Comparison of ENCODE assay signal across 18 mouse cellular contexts in the genomic region with DNA sequence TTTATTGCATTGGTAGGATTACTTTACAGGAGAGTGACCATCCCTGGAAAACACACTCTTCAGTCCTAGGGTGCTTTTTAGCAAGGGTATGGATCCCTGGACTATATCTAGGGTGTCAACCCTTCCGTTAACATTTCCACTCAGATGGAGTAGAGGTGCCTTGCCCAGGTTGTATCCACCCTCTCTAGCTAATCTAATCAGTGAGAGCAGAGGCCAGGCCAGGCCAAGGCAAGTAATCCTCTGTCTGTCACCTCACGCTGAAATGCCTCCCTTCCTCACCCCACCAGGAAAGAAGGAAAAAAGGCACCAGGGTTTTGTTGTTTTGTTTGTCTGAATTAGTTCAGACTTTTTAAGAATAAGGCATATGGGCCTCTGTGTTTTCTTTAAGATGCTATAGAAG. TPM values are rescaled to one million over a fixed set of nuclear protein-coding genes. Genes with fewer than 3 reads are reported as not detected.
DNase-seq lines count a peak whose midpoint lies in the region; ATAC-seq and TF ChIP-seq lines count a peak whose summit lies in the region.
"Had no signal": no experiment of that assay in that cellular context is flagged by ENCODE, and none has a peak within 500 bp of the region (broad histone marks: within the 10 kb centered on the region; RNA-seq: fewer than 3 reads in every experiment).

No protein-coding gene starts in this region.

- peaks cover 15% of the 10 kb centered on the region; the same call in 1 of the 2 replicates for H3K4me1 ChIP-seq in heart, embryonic 10.5 days
- peaks cover 55% of the 10 kb centered on the region for H3K4me1 ChIP-seq in G1E (ENCODE audit: insufficient read depth, low read depth, low read length)
- H3K4me1 ChIP-seq in intestine, postnatal 0 days (replicated peaks; ENCODE audit: control insufficient read depth, insufficient read depth, low read length), result peaks cover 4% of the 10 kb centered on the region; the same call in 1 of the 2 replicates
- peaks cover 41% of the 10 kb centered on the region for H3K4me1 ChIP-seq in liver, postnatal 0 days (ENCODE audit: insufficient read depth)
- H3K4me1 ChIP-seq: embryonic facial prominence, embryonic 12.5 days; forebrain, embryonic 10.5 days; neural tube, embryonic 15.5 days had no signal

- no peak overlapping the region for H3K4me2 ChIP-seq in intestine, postnatal 0 days (replicated peaks; ENCODE audit: low read depth)
- peak overlapping the region; percentile 38 for H3K4me2 ChIP-seq in liver, postnatal 0 days (ENCODE audit: low read depth, low read length)
- H3K4me2 ChIP-seq: embryonic facial prominence, embryonic 12.5 days; lung, embryonic 14.5 days; neural tube, embryonic 15.5 days had no signal

- 0 out of 2 replicates have a peak, but pooled peaks have one; percentile 16 for ATAC-seq in G1E (ENCODE audit: extremely low read depth, insufficient number of reproducible peaks, low FRiP score, poor library complexity, severe bottlenecking)
- no peak for ATAC-seq in intestine, postnatal 0 days
- peak; percentile 89 for ATAC-seq in liver, postnatal 0 days

- peak; percentile 87 for TF ChIP-seq EP300 in liver, postnatal 0 days (IDR thresholded peaks at IDR 0.05; ENCODE audit: low read depth)

- peaks cover 23% of the 10 kb centered on the region for H3K36me3 ChIP-seq in heart, embryonic 10.5 days
- peaks cover 41% of the 10 kb centered on the region for H3K36me3 ChIP-seq in G1E (replicated peaks)
- peaks cover 8% of the 10 kb centered on the region; the same call in 1 of the 2 replicates for H3K36me3 ChIP-seq in intestine, postnatal 0 days (ENCODE audit: control insufficient read depth, insufficient read depth)
- H3K36me3 ChIP-seq in liver, postnatal 0 days (replicated peaks; ENCODE audit: insufficient read depth, low read length), result peaks cover 31% of the 10 kb centered on the region

- intact Hi-C loops in heart, postnatal 10 days (cut with DNase I), result loop anchor here (10.0 kb wide), 1 partner anchor 193 kb away; no protein-coding TSS in a partner anchor
- intact Hi-C loops in left cerebral cortex, postnatal 25 days (cut with DNase I), result no loop called here

- no peak overlapping the region for H3K9ac ChIP-seq in intestine, postnatal 0 days (ENCODE audit: low read depth, low read length)
- peak overlapping the region; percentile 21; the same call in 1 of the 2 replicates for H3K9ac ChIP-seq in liver, postnatal 0 days (replicated peaks)
- H3K9ac ChIP-seq: embryonic facial prominence, embryonic 12.5 days; lung, embryonic 14.5 days; neural tube, embryonic 15.5 days had no signal

- 16% methylated on average over 2 of the region's 2 CpGs for WGBS in heart, embryonic 10.5 days
- 53% methylated on average over 2 of the region's 2 CpGs for WGBS in intestine, postnatal 0 days
- WGBS in liver, postnatal 0 days (ENCODE audit: insufficient replicate concordance), result 59% methylated on average over 2 of the region's 2 CpGs

- H3K27ac ChIP-seq in heart, embryonic 10.5 days, result no peak overlapping the region
- H3K27ac ChIP-seq in intestine, postnatal 0 days (ENCODE audit: low read depth, low read length), result 0 out of 2 replicates have a peak overlapping the region, but pooled peaks have one; percentile 41
- H3K27ac ChIP-seq in liver, postnatal 0 days (ENCODE audit: low read depth), result peak overlapping the region; percentile 87
- H3K27ac ChIP-seq: embryonic facial prominence, embryonic 12.5 days; forebrain, embryonic 10.5 days; macrophage; neural tube, embryonic 15.5 days had no signal

- H3K4me3 ChIP-seq in heart, embryonic 10.5 days, result no peak overlapping the region
- no peak overlapping the region; the same call in 1 of the 2 replicates for H3K4me3 ChIP-seq in G1E (ENCODE audit: low read depth, low read length)
- H3K4me3 ChIP-seq in intestine, postnatal 0 days (ENCODE audit: low read depth, low read length), result no peak overlapping the region
- no peak overlapping the region for H3K4me3 ChIP-seq in liver, postnatal 0 days (ENCODE audit: low read depth, low read length)
- H3K4me3 ChIP-seq: embryonic facial prominence, embryonic 12.5 days; forebrain, embryonic 10.5 days; left cerebral cortex, adult 2 months; myocyte; neural tube, embryonic 15.5 days had no signal

- H3K9me3 ChIP-seq in heart, embryonic 10.5 days, result no peaks in the 10 kb centered on the region
- no peaks in the 10 kb centered on the region for H3K9me3 ChIP-seq in G1E (replicated peaks)
- H3K9me3 ChIP-seq in intestine, postnatal 0 days (ENCODE audit: control insufficient read depth), result no peaks in the 10 kb centered on the region
- H3K9me3 ChIP-seq in liver, postnatal 0 days (ENCODE audit: low read length), result no peaks in the 10 kb centered on the region
- H3K9me3 ChIP-seq: embryonic facial prominence, embryonic 12.5 days; forebrain, embryonic 10.5 days; neural tube, embryonic 15.5 days had no signal

- TF ChIP-seq CTCF in G1E (IDR thresholded peaks at IDR 0.05; ENCODE audit: low read depth, low read length), result no peak
- no peak for TF ChIP-seq CTCF in intestine, postnatal 0 days (IDR thresholded peaks at IDR 0.05; ENCODE audit: low read depth)
- no peak for TF ChIP-seq CTCF in liver, postnatal 0 days (IDR thresholded peaks at IDR 0.05; ENCODE audit: low read depth)

- no peaks in the 10 kb centered on the region for H3K27me3 ChIP-seq in heart, embryonic 10.5 days (ENCODE audit: insufficient read depth, poor library complexity, severe bottlenecking)
- no peaks in the 10 kb centered on the region for H3K27me3 ChIP-seq in G1E (ENCODE audit: insufficient read depth, low read length)
- no peaks in the 10 kb centered on the region for H3K27me3 ChIP-seq in intestine, postnatal 0 days (replicated peaks; ENCODE audit: control insufficient read depth, insufficient read depth, low read length)
- H3K27me3 ChIP-seq in liver, postnatal 0 days (ENCODE audit: insufficient read depth, low read length), result no peaks in the 10 kb centered on the region
- H3K27me3 ChIP-seq: embryonic facial prominence, embryonic 12.5 days; neural tube, embryonic 15.5 days had no signal

- peak; percentile 79 for DNase-seq in heart, embryonic 10.5 days (ENCODE audit: low spot score)
- DNase-seq in heart, postnatal 10 days, result no peak
- DNase-seq in G1E (ENCODE audit: low spot score), result no peak
- DNase-seq in liver, postnatal 0 days, result no peak
- no peak for DNase-seq in left cerebral cortex, postnatal 25 days (ENCODE audit: low spot score in 2 of 2)
- DNase-seq in urinary bladder, postnatal 25 days (ENCODE audit: low spot score), result no peak
- no peak for DNase-seq in cerebellum, postnatal 4 days (ENCODE audit: low spot score in 2 of 2)
- DNase-seq: gastrocnemius, postnatal 14 days; lung, embryonic 14.5 days; midbrain, embryonic 14.5 days; right cerebral cortex, postnatal 4 days had no signal

RNA-seq across cellular contexts. Expression of a gene that starts 42.6 kb away (rescaled TPM):
- 10.6 and 11.7 TPM in 2 replicates for polyA plus RNA-seq in heart, embryonic 10.5 days (2016; fragmentation: Nextera tagmentation; extraction: Ambion mirVana)
- 1 to 10 TPM; 7.6 to 9.3 TPM for total RNA-seq in heart, postnatal 10 days (2021)
- total RNA-seq in G1E (2014; fragmentation: Nextera tagmentation), result 8.1 and 10.9 TPM in 2 replicates
- 8.7 and 8.9 TPM in 2 replicates for total RNA-seq in G1E (2017)
- 1.8 and 2.3 TPM in 2 replicates for polyA plus RNA-seq in G1E (2012)
- 6.4 and 7.8 TPM in 2 replicates for polyA plus RNA-seq in intestine, postnatal 0 days (2015; fragmentation: Nextera tagmentation; extraction: Ambion mirVana)
- polyA plus RNA-seq in liver, postnatal 0 days (2015; fragmentation: Nextera tagmentation; extraction: Ambion mirVana), result 5.6 and 6.3 TPM in 2 replicates
- total RNA-seq in left cerebral cortex, postnatal 25 days (2021), result 10 to 100 TPM; 19.4 to 19.8 TPM
